Mouse (Mus musculus) midbrain, embryonic 10.5 days (tissue): ENCODE measurements around the gene Ncoa6. TPM values are rescaled to one million over a fixed set of nuclear protein-coding genes. Genes with fewer than 3 reads are reported as not detected.

Experiments
- DNase-seq: peaks from one replicate; pipeline ENCODE4 v3.0.0-alpha.2; 2017; ENCODE audit warnings: low spot score
- H3K27ac ChIP-seq: fragments of 300-500 bp; sonication (generic); replicated peaks from 2 replicates; pipeline ENCODE4 v1.5.1; 2016; ENCODE audit warnings: mild to moderate bottlenecking
- H3K27me3 ChIP-seq: fragments of 300-500 bp; sonication (generic); 2 replicates; pipeline ENCODE4 v1.6.1; 2016; ENCODE audit warnings: low read depth, mild to moderate bottlenecking; ENCODE audit not compliant: poor library complexity, severe bottlenecking
- H3K36me3 ChIP-seq: fragments of 300-500 bp; sonication (generic); 2 replicates; pipeline ENCODE4 v1.6.1; 2016; ENCODE audit warnings: mild to moderate bottlenecking, moderate library complexity
- H3K4me1 ChIP-seq: fragments of 300-500 bp; sonication (generic); 2 replicates; pipeline ENCODE4 v1.6.1; 2016
- H3K4me3 ChIP-seq: fragments of 300-500 bp; sonication (generic); 2 replicates; pipeline ENCODE4 v1.5.1; 2016; ENCODE audit warnings: mild to moderate bottlenecking, moderate library complexity
- H3K9me3 ChIP-seq: fragments of 300-500 bp; sonication (generic); replicated peaks from 2 replicates; pipeline ENCODE4 v1.6.1; 2016; ENCODE audit warnings: mild to moderate bottlenecking
- WGBS: fragments of 180-500 bp; shearing (Covaris S2); methylation state at CpG from one replicate; pipeline ENCODE4 v1.1.7; 2016; 5-methylcytosine and 5-hydroxymethylcytosine counted together
- polyA plus RNA-seq: library from polyadenylated mRNA; unstranded; fragments of >200 nt; fragmentation: Nextera tagmentation; extraction: Ambion mirVana; gene quantifications from 2 replicates; pipeline ENCODE4 v1.2.1, GENCODE M21; 2016

Ncoa6 gene
- polyA plus RNA-seq, 1 experiment from 2014 or later, result 20.8 TPM

DNA sequence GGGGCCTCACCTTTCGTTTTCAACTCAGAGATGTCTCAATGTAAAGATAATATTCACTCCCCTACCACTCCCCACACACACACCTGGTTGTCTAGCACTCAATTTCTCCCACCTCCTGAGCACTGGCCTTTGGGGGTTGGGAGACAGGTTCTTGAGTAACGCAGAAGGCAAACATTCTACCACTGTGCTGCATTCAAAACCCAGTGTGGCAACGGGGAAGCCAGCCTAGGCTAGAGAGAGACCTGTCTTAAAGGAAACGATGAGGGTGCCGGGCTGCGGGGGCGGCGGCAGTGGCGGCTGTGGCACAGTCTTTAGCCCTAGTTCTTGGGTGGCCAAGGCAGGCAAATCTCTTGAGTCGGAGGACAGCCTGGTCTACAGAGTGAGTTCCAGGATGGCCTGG, 97.5 kb downstream of the Ncoa6 start:
- Histone ChIP-seq H3K27ac (no peak overlapping the region), H3K4me3 (no peak overlapping the region), H3K36me3 (no peaks in the 10 kb centered on the region), H3K9me3 (no peaks in the 10 kb centered on the region), H3K4me1 (peaks cover 15% of the 10 kb centered on the region), H3K27me3 (peaks cover 23% of the 10 kb centered on the region)
- no peak for DNase-seq
- 82% methylated on average over 10 of the region's 10 CpGs for WGBS

GRCm38 (mm10) chr2:155374521-155374920, 99.2 kb downstream of the Ncoa6 start:
- no peaks in the 10 kb centered on the region for H3K36me3 ChIP-seq
- no peaks in the 10 kb centered on the region for H3K9me3 ChIP-seq
- H3K27me3 ChIP-seq, result peaks cover 7% of the 10 kb centered on the region
- no peak overlapping the region for H3K4me3 ChIP-seq
- no peaks in the 10 kb centered on the region for H3K4me1 ChIP-seq
- DNase-seq, result no peak
- H3K27ac ChIP-seq, result no peak overlapping the region

DNA sequence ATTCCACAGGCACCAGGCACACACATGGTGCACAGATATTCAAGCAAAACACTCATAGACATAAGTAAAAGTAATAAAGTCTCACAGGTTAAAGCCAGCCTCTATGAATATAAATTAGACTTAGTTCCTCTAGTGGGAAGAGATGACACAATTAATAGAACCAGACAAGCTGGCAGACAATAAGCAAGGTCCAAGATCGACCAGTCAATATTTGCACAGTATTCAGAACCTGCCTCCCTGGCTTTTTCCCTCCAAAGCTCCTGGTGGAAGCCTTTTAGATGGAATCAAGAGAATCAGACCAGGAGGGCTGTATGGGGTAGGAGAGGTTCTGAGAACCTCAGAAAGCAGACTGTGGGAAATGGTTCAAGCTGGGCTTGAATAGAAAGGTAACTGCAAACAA, 99.8 kb downstream of the Ncoa6 start:
- no peaks in the 10 kb centered on the region for H3K36me3 ChIP-seq
- peaks cover under 1% of the 10 kb centered on the region for H3K27me3 ChIP-seq
- no peaks in the 10 kb centered on the region for H3K4me1 ChIP-seq
- H3K27ac ChIP-seq, result no peak overlapping the region
- WGBS, result 80% methylated on average over 1 of the region's 1 CpGs
- no peak overlapping the region for H3K4me3 ChIP-seq
- no peaks in the 10 kb centered on the region for H3K9me3 ChIP-seq
- no peak for DNase-seq

DNA sequence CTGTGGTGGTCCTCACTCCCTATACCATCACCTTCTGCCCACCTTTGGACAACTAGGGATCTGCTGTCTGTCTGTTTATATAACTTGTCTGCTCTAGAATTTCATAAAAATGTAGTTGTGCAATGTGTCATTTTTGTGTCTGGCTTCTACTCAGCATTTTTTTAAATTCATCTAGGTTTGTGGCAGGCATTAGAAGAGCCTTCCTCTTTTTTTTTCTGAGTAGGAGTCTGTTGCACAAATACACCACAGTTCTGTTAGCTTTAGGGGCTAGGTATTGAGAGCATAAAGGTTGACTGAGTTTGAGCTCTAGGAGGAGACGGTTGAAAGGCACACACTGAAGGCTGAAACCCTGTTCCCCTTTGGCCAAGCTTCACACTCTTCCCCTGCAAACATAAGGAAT, 100.4 kb downstream of the Ncoa6 start:
- Histone ChIP-seq H3K4me1 (no peaks in the 10 kb centered on the region), H3K9me3 (no peaks in the 10 kb centered on the region), H3K4me3 (no peak overlapping the region), H3K27me3 (no peaks in the 10 kb centered on the region), H3K27ac (no peak overlapping the region), H3K36me3 (no peaks in the 10 kb centered on the region)
- 75% methylated on average over 1 of the region's 1 CpGs for WGBS
- DNase-seq, result no peak

DNA sequence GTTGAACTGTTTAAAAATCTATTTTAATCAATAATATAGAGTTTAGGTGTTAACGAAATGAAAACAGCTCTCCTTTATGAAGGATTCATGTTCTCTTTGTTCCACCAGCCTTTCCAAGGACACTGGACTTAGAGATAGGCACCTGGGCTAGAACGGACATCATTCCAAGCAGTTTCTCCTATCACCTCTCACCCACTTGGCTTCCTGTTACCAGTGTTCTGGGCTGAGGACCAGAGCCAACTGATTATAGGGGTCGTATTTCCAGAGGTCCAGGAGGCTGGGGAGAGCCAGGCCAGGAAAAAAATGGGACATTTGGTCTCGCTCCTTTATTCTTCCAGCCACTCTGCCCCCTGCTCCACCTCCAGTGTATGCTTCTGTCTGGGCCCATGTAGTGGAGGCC, 101.2 kb downstream of the Ncoa6 start:
- H3K27ac ChIP-seq, result no peak overlapping the region
- no peaks in the 10 kb centered on the region for H3K4me1 ChIP-seq
- no peaks in the 10 kb centered on the region for H3K27me3 ChIP-seq
- H3K36me3 ChIP-seq, result no peaks in the 10 kb centered on the region
- DNase-seq, result no peak
- 77% methylated on average over 4 of the region's 4 CpGs for WGBS
- H3K9me3 ChIP-seq, result no peaks in the 10 kb centered on the region
- no peak overlapping the region for H3K4me3 ChIP-seq

DNA sequence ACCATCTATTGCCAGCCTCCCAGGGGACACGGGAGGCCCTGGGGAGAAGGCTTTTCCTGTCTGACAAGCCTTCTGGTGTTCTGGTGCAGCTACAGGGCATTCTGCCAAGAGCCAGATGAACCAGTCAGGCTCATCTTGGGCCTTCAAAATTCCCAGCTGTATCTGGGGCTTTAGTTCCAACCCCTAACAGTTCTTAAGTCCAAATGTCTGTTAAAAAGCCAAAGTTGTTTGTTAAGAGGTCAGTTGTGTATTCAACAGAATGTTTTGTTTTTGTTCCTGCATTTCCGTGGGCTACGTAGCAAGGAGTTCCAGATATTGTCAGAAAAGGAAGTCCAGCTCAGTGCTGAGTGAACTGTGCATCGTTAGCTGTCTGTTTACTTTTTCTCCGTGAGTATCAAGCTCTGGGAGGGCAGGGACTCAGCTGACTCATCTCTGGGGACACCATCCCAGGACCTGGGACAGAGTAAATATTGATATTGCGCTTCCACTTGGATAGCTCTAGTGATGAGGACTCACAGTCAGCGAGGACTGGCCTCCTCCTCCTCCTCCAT, 104.3 kb downstream of the Ncoa6 start:
- Histone ChIP-seq H3K9me3 (no peaks in the 10 kb centered on the region), H3K27ac (no peak overlapping the region), H3K36me3 (no peaks in the 10 kb centered on the region), H3K4me1 (no peaks in the 10 kb centered on the region), H3K4me3 (no peak overlapping the region), H3K27me3 (no peaks in the 10 kb centered on the region)
- no peak for DNase-seq
- WGBS, result 77% methylated on average over 7 of the region's 7 CpGs

- Histone ChIP-seq H3K4me3 (no peak overlapping the region), H3K36me3 (no peaks in the 10 kb centered on the region), H3K27me3 (no peaks in the 10 kb centered on the region), H3K27ac (no peak overlapping the region), H3K4me1 (no peaks in the 10 kb centered on the region), H3K9me3 (no peaks in the 10 kb centered on the region)
- 83% methylated on average over 7 of the region's 7 CpGs for WGBS
- DNase-seq, result no peak
These were observed 105.9 kb downstream of the Ncoa6 start for GRCm38 (mm10) chr2:155367635-155368284.

- peaks cover 18% of the 10 kb centered on the region for H3K4me1 ChIP-seq
- no peaks in the 10 kb centered on the region for H3K9me3 ChIP-seq
- DNase-seq, result no peak
- no peaks in the 10 kb centered on the region for H3K27me3 ChIP-seq
- H3K4me3 ChIP-seq, result peak overlapping the region; percentile 94
- 38% methylated on average over 14 of the region's 14 CpGs for WGBS
- H3K36me3 ChIP-seq, result no peaks in the 10 kb centered on the region
- H3K27ac ChIP-seq, result peak overlapping the region; percentile 88
These were observed 115.9 kb downstream of the Ncoa6 start for GRCm38 (mm10) chr2:155357686-155358399.

GRCm38 (mm10) chr2:155356971-155357591, 116.6 kb downstream of the Ncoa6 start, which contains the start of gene Pigu:
Pigu (minus strand) TSS chr2:155357430.
- peak; percentile 89 for DNase-seq
- Histone ChIP-seq H3K36me3 (no peaks in the 10 kb centered on the region), H3K4me3 (peak within 1 kb of the TSS; percentile 94), H3K4me1 (peaks cover 18% of the 10 kb centered on the region), H3K9me3 (no peaks in the 10 kb centered on the region), H3K27ac (peak within 1 kb of the TSS; percentile 88), H3K27me3 (no peaks in the 10 kb centered on the region)
- under 1% methylated on average over 38 of the region's 38 CpGs for WGBS

- H3K4me3 ChIP-seq, result no peak overlapping the region
- H3K36me3 ChIP-seq, result peaks cover 10% of the 10 kb centered on the region
- WGBS, result 95% methylated on average over 3 of the region's 3 CpGs
- H3K27me3 ChIP-seq, result no peaks in the 10 kb centered on the region
- no peak for DNase-seq
- H3K27ac ChIP-seq, result no peak overlapping the region
- no peaks in the 10 kb centered on the region for H3K9me3 ChIP-seq
- H3K4me1 ChIP-seq, result peaks cover 18% of the 10 kb centered on the region
These were observed 119.3 kb downstream of the Ncoa6 start for GRCm38 (mm10) chr2:155354402-155354801.

GRCm38 (mm10) chr2:155346670-155347069, 127.0 kb downstream of the Ncoa6 start:
- Histone ChIP-seq H3K4me1 (no peaks in the 10 kb centered on the region), H3K9me3 (no peaks in the 10 kb centered on the region), H3K27me3 (no peaks in the 10 kb centered on the region), H3K36me3 (peaks cover 43% of the 10 kb centered on the region), H3K4me3 (no peak overlapping the region), H3K27ac (no peak overlapping the region)
- no peak for DNase-seq
- WGBS, result 85% methylated on average over 1 of the region's 1 CpGs
